Comparison of ENCODE assay signal across 8 mouse cellular contexts in the genomic region with DNA sequence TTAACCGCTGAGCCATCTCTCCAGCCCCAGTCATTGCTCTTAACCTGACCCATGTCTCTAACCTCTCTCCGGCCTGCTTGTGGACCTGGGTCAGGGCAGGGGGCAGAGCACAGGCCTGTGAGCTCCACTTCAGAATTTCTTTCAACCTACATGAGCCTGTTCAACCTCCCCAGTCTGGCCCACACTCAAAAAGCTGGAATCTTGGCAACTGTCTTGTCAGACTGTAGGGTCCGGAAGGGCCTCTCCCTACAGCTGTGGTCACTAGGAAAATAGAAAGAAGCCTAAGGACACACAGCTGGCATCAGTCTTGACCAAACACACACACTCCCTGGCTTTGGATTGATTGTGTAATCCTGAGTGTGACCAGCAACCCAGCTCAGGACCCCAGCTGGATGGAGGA. TPM values are rescaled to one million over a fixed set of nuclear protein-coding genes. Genes with fewer than 3 reads are reported as not detected.
DNase-seq lines count a peak whose midpoint lies in the region; ATAC-seq and TF ChIP-seq lines count a peak whose summit lies in the region.
"Not testable (repeated sequence)": the region's sequence is repeated elsewhere in the genome, so short reads cannot be mapped to it uniquely, and the experiment has no call there.

No protein-coding gene starts in this region.

- not testable (repeated sequence) for TF ChIP-seq CTCF in kidney, postnatal 0 days (IDR thresholded peaks at IDR 0.05; ENCODE audit: low read depth); liver, embryonic 14.5 days (IDR thresholded peaks at IDR 0.05; ENCODE audit: low read depth); lung, postnatal 0 days (IDR thresholded peaks at IDR 0.05)

- TF ChIP-seq EP300 in liver, embryonic 14.5 days (IDR thresholded peaks at IDR 0.05; ENCODE audit: low read depth), result not testable (repeated sequence)
- TF ChIP-seq EP300 in lung, postnatal 0 days (IDR thresholded peaks at IDR 0.05), result peak; percentile 61; the same call in 1 of the 2 replicates

- H3K9ac ChIP-seq in kidney, postnatal 0 days (ENCODE audit: low read depth, low read length); liver, embryonic 14.5 days (replicated peaks); lung, postnatal 0 days (replicated peaks; ENCODE audit: low read depth): not testable (repeated sequence)

- H3K36me3 ChIP-seq in kidney, postnatal 0 days (ENCODE audit: insufficient read depth, low read length); liver, embryonic 14.5 days (replicated peaks; ENCODE audit: control insufficient read depth, insufficient read depth, low read depth); lung, postnatal 0 days (ENCODE audit: insufficient read depth, low read length): not testable (repeated sequence)

- not testable (repeated sequence) for H3K4me1 ChIP-seq in kidney, postnatal 0 days (replicated peaks; ENCODE audit: insufficient read depth, low read length); lung, postnatal 0 days (ENCODE audit: insufficient read depth, low read depth, low read length)
- peaks cover 10 to 43% of the 10 kb centered on the region in 2 experiments for H3K4me1 ChIP-seq in liver, embryonic 14.5 days (replicated peaks; ENCODE audit: control insufficient read depth in 2 of 2, insufficient read depth in 2 of 2, low read length in 1 of 2)

- ATAC-seq in kidney, postnatal 0 days (replicated peaks; ENCODE audit: low FRiP score, low read depth); liver, embryonic 14.5 days (ENCODE audit: insufficient read depth): not testable (repeated sequence)
- ATAC-seq in lung, postnatal 0 days, result peak; percentile 55

- H3K4me3 ChIP-seq in kidney, postnatal 0 days (replicated peaks; ENCODE audit: low read depth, low read length); liver, embryonic 14.5 days (ENCODE audit: insufficient read depth in 1 of 2, low read depth in 2 of 2, low read length in 2 of 2); lung, postnatal 0 days (ENCODE audit: low read depth, low read length): not testable (repeated sequence)

- not testable (repeated sequence) for H3K9me3 ChIP-seq in kidney, postnatal 0 days (replicated peaks; ENCODE audit: low read length); liver, embryonic 14.5 days (ENCODE audit: control insufficient read depth, low read length); lung, postnatal 0 days (ENCODE audit: low read length)

- not testable (repeated sequence) for H3K27ac ChIP-seq in kidney, postnatal 0 days; liver, embryonic 14.5 days
- peak overlapping the region; percentile 62; the same call in 1 of the 2 replicates for H3K27ac ChIP-seq in lung, postnatal 0 days (ENCODE audit: low read length)

- not testable (repeated sequence) for H3K27me3 ChIP-seq in kidney, postnatal 0 days (ENCODE audit: insufficient read depth, low read length); liver, embryonic 14.5 days (ENCODE audit: control insufficient read depth, insufficient read depth, low read length); lung, postnatal 0 days (replicated peaks; ENCODE audit: insufficient read depth, low read length)

- H3K4me2 ChIP-seq in kidney, postnatal 0 days (ENCODE audit: low read length), result not testable (repeated sequence)
- H3K4me2 ChIP-seq in liver, embryonic 14.5 days (ENCODE audit: low read depth), result peak overlapping the region; percentile 15; the same call in 1 of the 2 replicates
- peak overlapping the region; percentile 48 for H3K4me2 ChIP-seq in lung, postnatal 0 days (replicated peaks; ENCODE audit: low read depth, low read length)

- intact Hi-C loops in heart, postnatal 25 days (cut with DNase I), result not testable (repeated sequence)

- DNase-seq in adrenal gland, postnatal 14 days, result peak; percentile 47
- DNase-seq in heart, adult 11 months, result peak; percentile 99
- DNase-seq in heart, postnatal 25 days (ENCODE audit: low spot score), result peak; percentile 76
- DNase-seq in kidney, postnatal 0 days (ENCODE audit: low spot score), result peak; percentile 75
- not testable (repeated sequence) for DNase-seq in liver, embryonic 14.5 days (ENCODE audit: low read depth in 3 of 3, low spot score in 3 of 3)
- peak; percentile 92 for DNase-seq in lung, postnatal 0 days (ENCODE audit: low spot score)
- DNase-seq in ovary, postnatal 36 days (ENCODE audit: low spot score), result peak; percentile 38
- DNase-seq in urinary bladder, postnatal 36 days (ENCODE audit: low spot score in 2 of 2), result peak; percentile 58 to 77

- WGBS in kidney, postnatal 0 days, result 70% methylated on average over 3 of the region's 3 CpGs
- 78% methylated on average over 3 of the region's 3 CpGs for WGBS in liver, embryonic 14.5 days (ENCODE audit: insufficient replicate concordance)
- 36% methylated on average over 3 of the region's 3 CpGs for WGBS in lung, postnatal 0 days

RNA-seq across cellular contexts. Expression of gene Selenbp1, which starts 2.5 kb away (rescaled TPM):
- 68.0 and 87.5 TPM in 2 replicates for total RNA-seq in adrenal gland, postnatal 14 days (2021)
- 10 to 100 TPM; 93.9 to 98.3 TPM for total RNA-seq in heart, postnatal 25 days (2021)
- polyA plus RNA-seq in kidney, postnatal 0 days (2015; fragmentation: Nextera tagmentation; extraction: Ambion mirVana), result 131 and 168 TPM in 2 replicates
- 43.5 and 44.8 TPM in 2 replicates for polyA plus RNA-seq in liver, embryonic 14.5 days (2012; rRNA removed)
- 56.7 and 71.2 TPM in 2 replicates for polyA plus RNA-seq in liver, embryonic 14.5 days (2014; fragmentation: Nextera tagmentation; extraction: Ambion mirVana)
- polyA plus RNA-seq in lung, postnatal 0 days (2015; fragmentation: Nextera tagmentation; extraction: Ambion mirVana), result 1,021 and 1,046 TPM in 2 replicates

RNA-seq across cellular contexts. Expression of gene Rfx5, which starts 18.5 kb away (rescaled TPM):
- total RNA-seq in adrenal gland, postnatal 14 days (2021), result 22.4 and 26.9 TPM in 2 replicates
- 1 to 10 TPM; 6.2 to 6.9 TPM for total RNA-seq in heart, postnatal 25 days (2021)
- 5.9 and 6.8 TPM in 2 replicates for polyA plus RNA-seq in kidney, postnatal 0 days (2015; fragmentation: Nextera tagmentation; extraction: Ambion mirVana)
- 2.3 TPM in 2 replicates for polyA plus RNA-seq in liver, embryonic 14.5 days (2012; rRNA removed)
- polyA plus RNA-seq in liver, embryonic 14.5 days (2014; fragmentation: Nextera tagmentation; extraction: Ambion mirVana), result 0.88 and 1.5 TPM in 2 replicates
- polyA plus RNA-seq in lung, postnatal 0 days (2015; fragmentation: Nextera tagmentation; extraction: Ambion mirVana), result 3.3 and 3.5 TPM in 2 replicates

RNA-seq across cellular contexts. Expression of gene Pi4kb, which starts 39.2 kb away (rescaled TPM):
- total RNA-seq in adrenal gland, postnatal 14 days (2021), result 40.5 and 46.3 TPM in 2 replicates
- 10 to 100 TPM; 25.3 to 27.0 TPM for total RNA-seq in heart, postnatal 25 days (2021)
- polyA plus RNA-seq in kidney, postnatal 0 days (2015; fragmentation: Nextera tagmentation; extraction: Ambion mirVana), result 20.2 and 20.7 TPM in 2 replicates
- 7.3 and 14.0 TPM in 2 replicates for polyA plus RNA-seq in liver, embryonic 14.5 days (2012; rRNA removed)
- polyA plus RNA-seq in liver, embryonic 14.5 days (2014; fragmentation: Nextera tagmentation; extraction: Ambion mirVana), result 6.8 and 10.0 TPM in 2 replicates
- 13.6 and 15.6 TPM in 2 replicates for polyA plus RNA-seq in lung, postnatal 0 days (2015; fragmentation: Nextera tagmentation; extraction: Ambion mirVana)

RNA-seq across cellular contexts. Expression of gene Psmb4, which starts 48.6 kb away (rescaled TPM):
- total RNA-seq in adrenal gland, postnatal 14 days (2021), result 262 and 280 TPM in 2 replicates
- total RNA-seq in heart, postnatal 25 days (2021), result 100 to 1,000 TPM; 217 to 228 TPM
- 317 and 329 TPM in 2 replicates for polyA plus RNA-seq in kidney, postnatal 0 days (2015; fragmentation: Nextera tagmentation; extraction: Ambion mirVana)
- 127 and 157 TPM in 2 replicates for polyA plus RNA-seq in liver, embryonic 14.5 days (2012; rRNA removed)
- polyA plus RNA-seq in liver, embryonic 14.5 days (2014; fragmentation: Nextera tagmentation; extraction: Ambion mirVana), result 190 and 203 TPM in 2 replicates
- 234 and 249 TPM in 2 replicates for polyA plus RNA-seq in lung, postnatal 0 days (2015; fragmentation: Nextera tagmentation; extraction: Ambion mirVana)
